Mouse (Mus musculus): ENCODE measurements around the gene Cdc42. TPM values are rescaled to one million over a fixed set of nuclear protein-coding genes. Genes with fewer than 3 reads are reported as not detected.
A peak's percentile ranks its signal among the peaks of the same experiment; 100 is the strongest.

Gene Cdc42
- total RNA-seq, 2 experiments from 2014 or later, result 352 to 369 TPM

DNA sequence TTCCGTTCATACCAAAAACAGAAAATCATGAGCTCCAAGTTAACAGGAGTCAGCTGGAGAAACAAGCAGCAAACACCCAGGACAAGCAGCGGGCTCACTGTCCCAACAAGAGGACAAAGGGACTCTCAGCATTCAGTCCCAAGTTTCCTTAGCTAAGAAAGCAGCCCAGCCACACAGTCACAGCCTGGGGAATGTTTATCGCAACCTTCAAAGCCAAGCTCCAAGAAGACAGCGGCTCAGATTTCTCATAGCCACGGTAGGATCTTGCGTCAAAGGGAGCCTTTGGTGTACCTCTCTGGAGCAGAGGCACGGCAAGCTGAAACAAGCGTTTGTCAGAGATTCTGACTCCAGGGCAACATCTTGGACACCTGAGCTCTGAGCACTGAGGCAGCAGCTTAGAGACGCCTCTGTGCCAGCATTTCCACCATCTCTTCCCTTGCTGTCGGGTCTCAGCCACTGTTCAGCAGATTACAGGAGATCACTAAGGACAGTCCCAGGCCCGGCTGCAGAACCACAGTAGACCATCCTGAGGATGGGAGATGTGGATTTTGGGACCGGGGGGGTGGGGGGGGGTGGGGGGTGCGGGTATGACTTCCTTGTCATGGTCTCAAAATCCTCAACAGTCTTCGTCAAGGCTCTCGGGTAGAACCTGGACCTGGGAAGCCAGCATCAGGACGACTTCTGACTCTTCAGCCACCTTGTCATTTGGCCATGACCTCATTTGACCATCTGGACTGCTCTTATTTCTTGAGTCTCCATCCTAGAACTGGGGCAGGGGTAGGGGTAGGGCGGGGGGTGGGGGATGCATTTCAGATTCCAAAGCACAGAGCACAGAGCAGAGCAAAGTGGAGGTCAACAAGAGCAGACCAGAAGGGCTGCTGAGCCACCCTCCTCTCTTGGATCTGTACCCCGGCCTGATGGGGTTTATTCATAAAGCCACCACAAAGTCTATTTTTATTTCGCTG lies 18.1 kb upstream of the Cdc42 start:
- no peak for DNase-seq (ENCODE audit: low spot score in 2 of 2)
- intact Hi-C loops (cut with DNase I), result no loop called here

DNA sequence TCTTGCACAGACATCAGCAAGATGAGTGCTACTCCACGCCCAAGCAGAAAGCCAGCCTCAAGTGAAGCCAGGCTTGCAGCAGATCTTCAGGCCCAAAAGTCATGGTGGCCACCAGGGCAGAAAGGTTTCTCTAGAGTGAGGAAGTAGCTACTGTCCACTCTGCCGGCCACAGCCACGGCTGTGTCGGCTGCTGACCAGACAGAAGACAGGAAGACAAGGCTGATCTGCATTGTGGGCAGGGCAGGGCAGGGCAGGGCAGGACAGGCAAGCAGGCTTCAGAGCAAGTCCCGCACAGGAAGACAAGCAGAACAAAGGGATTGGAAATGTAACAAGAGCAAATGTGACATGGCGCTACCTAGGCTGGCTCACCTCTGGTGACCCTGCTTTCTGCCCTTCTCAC lies 16.2 kb upstream of the Cdc42 start:
- intact Hi-C loops (cut with DNase I), result no loop called here
- DNase-seq (ENCODE audit: low spot score in 2 of 2), result no peak

DNA sequence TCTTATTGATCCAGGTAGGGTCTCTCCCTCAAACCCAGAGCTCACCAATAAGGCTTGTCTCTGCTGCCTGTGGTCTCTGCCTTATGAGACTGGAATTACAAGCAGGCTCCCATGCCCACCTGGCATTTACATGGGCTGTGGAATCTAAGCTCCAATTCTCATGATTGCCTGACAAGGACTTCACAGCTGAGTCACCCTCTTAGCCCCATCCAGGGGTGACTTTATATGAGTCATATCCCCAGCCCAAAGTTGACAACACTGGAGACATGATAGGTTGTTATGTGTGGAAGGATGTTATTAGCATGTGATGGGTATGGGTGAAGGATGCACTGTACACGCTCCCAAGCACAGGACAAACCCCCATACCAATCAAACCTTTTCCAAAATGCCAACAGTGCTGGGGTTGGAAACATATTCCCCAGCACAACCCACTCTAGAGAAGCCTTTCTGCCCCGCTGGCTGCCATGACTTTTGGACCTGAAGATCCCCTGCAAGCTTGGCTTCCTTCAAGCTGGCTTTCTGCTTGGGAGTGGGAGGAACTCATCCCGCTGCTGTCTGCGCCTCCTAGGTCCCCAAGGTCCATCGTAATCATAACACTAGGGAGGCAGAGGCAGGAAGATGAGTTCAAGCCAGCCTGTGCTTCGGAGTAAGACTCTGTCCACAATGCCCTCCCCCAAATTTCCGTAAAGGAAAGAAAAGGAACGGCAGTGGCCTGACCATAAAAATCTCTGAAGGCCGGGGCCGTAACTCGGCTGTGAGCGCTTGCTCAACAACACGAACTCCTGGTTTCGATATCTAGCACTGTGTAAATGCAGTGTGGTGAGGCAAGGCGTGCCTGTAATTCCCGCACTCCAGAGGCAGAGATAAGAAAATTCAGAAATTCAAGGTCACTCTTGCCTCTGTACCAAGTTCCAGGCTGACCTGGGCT lies 14.3 kb upstream of the Cdc42 start:
- intact Hi-C loops (cut with DNase I), result no loop called here
- no peak for DNase-seq (ENCODE audit: low spot score in 2 of 2)

DNA sequence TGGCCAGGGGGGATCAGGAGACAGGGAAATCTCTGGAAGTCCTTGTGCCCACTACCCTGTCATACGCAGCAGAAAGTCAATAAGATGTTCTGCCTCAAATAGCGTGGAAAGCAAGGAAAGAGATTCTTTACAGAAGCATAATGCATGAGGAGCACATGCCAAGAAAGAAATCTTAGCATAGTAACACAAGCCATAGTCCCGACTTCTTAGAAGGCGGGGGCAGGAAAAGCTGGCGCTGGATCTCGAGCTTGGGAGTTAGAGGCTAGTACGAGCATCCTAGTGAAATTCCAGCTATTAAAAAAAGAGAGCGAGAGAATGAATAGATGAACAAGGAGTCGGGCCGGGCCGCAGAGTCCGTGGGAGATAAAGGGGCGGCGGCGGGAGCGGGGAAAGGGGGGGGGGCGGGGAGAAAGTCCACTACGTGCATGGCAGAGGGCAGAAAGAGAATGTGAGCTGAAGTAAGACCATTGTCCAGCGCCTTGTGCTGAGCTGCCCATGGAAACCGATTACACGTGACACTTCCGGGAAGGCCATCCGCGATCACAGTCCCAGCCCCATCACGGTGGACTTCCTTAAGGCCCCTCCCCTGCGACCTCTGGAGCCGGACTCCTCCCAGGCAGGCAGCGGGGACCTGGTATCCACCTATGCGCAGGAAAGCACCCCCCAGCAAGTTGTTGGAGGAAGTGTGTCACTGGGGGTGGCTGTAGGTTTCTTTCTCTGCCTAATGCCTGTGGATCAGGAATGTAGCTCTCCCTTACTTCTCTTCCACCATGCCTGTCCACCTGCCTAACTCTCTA lies 12.6 kb upstream of the Cdc42 start:
- DNase-seq (ENCODE audit: low spot score in 2 of 2), result peak; percentile 43 to 84
- intact Hi-C loops (cut with DNase I), result no loop called here

DNA sequence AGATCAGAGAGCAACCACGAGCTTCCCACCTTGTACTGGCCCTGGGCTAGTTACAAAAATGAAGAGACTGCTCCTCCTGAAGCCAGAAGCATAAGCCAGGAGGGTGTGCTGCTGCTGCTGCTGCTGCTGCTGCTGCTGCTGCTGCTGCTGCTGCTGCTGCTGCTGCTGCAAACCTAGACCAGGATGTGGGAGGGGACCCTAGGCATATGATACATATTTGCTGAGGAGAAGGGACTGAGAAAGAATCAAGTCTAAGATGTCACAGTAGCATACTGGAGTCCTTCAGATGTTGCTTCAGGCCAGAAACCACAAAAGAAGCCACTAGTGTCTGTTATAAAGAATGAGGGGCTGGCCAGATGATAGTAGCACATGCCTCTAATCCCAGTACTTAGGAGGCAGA lies 10.7 kb upstream of the Cdc42 start:
- no peak for DNase-seq (ENCODE audit: low spot score in 2 of 2)
- intact Hi-C loops (cut with DNase I), result no loop called here

DNA sequence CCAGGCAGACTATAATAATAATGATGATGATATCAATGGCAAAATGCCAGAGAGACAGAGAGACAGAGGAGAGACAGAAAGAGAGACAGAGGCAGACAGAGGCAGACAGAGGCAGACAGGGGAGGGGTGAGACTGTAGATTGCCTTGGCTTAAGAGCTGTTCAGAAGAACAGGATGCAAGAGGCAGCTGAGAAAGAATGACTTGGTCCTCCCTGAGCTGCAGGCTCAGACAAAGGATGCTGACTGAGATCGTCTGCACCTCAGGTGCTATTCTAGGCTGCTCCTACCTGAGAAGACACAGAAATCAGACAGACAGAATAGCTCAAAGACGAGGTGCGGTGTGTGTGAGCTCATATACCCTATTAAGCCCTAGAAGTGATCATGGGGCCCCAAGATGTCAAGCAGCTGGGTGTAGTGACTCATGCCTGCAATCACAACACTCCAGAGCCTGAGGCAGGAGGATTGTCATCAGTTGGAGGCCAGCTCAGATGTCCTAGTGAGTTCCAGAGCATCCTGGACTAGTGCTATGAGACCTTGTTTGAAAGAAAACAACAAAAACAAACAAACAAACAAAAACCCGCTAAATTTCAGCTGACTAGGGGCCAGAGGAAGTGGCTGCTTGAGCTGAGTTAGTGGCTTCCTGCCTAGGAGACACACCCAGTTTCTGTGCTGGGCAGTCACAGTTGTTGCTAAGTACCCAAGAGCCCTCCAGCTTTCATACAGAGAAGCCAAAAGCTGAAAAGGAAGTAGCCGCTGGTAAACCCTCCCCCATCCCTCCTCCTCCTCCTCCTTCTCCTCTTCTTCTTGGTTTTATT lies 10.0 kb upstream of the Cdc42 start:
- intact Hi-C loops (cut with DNase I), result no loop called here
- peak in 1 of 2 experiments; percentile 47 for DNase-seq (ENCODE audit: low spot score in 2 of 2)

- intact Hi-C loops (cut with DNase I), result no loop called here
- no peak for DNase-seq (ENCODE audit: low spot score in 2 of 2)
These were observed 8.6 kb upstream of the Cdc42 start for GRCm38 (mm10) chr4:137366097-137366496.

DNA sequence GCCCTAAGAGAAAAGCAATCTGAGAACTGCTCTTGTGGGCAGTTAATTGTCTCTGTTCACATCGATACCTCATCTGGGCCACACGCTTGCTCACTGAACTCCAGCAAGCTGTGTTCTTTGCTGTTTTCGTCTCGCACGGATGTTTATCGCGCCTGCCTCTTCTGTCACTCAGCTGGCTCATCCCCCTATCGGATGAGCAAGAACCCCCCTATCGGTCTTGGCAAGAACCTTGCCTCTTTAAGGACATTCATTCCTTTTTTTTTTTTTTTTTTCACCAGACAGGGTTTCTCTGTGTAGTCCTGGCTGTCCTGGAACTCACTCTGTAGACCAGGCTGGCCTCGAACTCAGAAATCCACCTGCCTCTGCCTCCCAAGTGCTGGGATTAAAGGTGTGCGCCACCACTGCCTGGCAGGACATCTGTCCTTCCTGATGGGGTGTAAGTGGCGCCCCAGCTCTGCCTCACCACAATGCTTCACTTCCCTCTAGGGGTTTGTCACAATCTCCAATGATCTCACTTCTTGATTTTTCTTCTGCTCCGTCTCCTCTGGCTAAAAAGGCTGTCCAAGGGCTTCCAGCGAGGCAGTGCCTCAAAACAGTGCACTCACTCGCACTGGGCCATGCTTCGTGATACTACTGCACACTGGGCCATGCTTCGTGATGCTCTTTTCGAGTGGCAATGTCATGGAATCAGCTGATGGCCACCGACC lies 8.0 kb upstream of the Cdc42 start:
- no peak for DNase-seq (ENCODE audit: low spot score in 2 of 2)
- intact Hi-C loops (cut with DNase I), result no loop called here

DNA sequence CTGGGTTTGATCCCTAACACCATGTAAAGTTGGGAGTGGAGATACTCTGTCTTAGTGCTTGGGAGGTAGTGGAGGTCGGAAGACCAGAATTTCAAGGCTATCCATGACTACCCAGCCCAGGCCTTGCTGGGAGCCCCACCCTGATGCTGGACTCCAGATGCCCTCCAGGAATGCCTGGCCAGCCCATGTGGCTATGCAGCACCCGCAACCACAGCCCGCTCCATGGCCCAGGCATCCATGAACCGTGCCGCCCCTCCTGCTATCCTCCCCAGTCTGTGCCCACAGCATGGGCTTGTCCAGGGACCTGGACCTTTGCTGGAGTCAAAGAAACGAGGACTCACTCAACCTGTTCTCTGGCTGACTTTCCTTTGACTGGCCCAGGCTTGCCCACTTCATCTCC lies 7.3 kb upstream of the Cdc42 start:
- intact Hi-C loops (cut with DNase I), result no loop called here
- no peak for DNase-seq (ENCODE audit: low spot score in 2 of 2)

DNA sequence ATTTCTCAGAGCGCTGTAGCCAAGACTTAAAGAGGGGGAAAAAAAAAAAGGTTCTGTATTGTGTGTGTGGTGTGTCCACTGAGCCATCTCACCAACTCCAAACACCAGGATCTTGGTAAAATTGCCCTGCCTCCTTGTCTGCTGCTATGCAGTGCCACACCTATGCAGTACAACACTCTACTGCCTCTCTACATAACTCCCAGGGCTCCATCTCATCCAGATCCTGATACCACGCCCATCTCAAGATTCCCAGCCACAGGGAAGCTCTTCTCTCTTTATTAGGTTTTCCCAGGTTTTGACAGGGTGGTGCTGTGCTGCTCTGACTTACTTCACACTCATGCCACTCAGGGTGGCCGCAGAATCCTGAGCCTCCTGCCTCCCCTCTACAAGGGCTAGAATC lies 3.5 kb upstream of the Cdc42 start:
- intact Hi-C loops (cut with DNase I), result no loop called here
- DNase-seq (ENCODE audit: low spot score in 2 of 2), result no peak

DNA sequence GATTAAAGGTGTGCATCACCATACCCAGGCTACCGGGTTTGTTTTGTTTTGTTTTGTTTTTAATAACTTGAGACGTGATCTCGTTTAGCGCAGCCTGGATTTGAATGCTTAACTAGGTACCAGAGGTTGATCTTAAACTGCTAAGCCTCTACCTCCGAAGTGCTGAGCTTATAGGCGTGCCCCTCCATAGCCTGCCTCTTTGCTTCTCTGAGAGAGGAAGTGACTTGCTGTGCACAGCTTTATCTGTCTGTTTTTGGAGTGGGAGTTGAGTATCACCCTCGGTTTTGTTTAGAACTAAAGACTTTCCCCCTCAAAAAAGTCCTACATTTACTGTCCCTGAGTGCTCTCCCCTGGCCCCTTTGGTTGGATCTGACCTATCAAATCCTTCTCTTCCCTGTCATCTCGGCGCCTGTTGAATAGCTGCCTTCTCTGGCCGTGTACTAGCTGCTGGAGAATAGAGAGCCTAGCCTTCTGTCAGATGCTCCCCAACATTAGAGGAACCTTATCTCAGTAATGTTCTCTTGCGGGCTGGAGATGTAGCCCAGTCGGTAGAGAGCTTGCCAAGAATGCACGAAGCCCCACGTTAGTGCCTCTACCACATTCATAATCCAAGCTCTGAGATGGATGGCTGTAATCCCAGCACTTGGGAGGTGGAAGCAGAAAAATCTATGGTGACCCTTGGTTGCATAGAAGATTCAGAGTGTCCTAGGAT lies 927 bp upstream of the Cdc42 start:
- intact Hi-C loops (cut with DNase I), result loop anchor here (5.0 kb wide), 1 partner anchor 234 kb away; the partner anchor contains the start of gene Usp48
- DNase-seq (ENCODE audit: low spot score in 2 of 2), result no peak

GRCm38 (mm10) chr4:137356674-137357510 lies 628 bp downstream of the Cdc42 start:
- intact Hi-C loops (cut with DNase I), result loop anchor here (5.0 kb wide), 1 partner anchor 235 kb away; the partner anchor contains the start of gene Usp48
- peak; percentile 38 to 61 for DNase-seq (ENCODE audit: low spot score in 2 of 2)

- no peak for DNase-seq (ENCODE audit: low spot score in 2 of 2)
- intact Hi-C loops (cut with DNase I), result no loop called here
These were observed 6.9 kb downstream of the Cdc42 start for GRCm38 (mm10) chr4:137350627-137351026.

DNA sequence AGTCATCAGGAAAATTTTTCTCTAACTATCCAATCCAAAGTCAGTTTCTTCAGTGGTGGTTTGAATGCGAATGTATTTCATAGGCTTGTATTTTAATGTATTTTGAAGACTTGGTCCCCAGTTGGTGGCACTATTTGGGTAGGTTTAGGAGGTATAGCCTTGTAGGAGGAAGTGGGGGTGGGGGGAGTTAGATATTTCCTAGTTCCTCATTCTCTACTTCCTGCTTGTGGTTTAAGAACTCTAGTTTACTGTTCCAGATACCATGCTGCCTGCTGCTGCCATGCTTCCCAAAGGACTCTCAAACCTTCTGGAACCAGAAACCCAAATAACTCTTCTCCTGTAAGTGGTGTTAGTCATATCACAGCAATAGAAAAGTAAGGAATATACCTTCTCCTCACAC lies 11.7 kb downstream of the Cdc42 start:
- DNase-seq (ENCODE audit: low spot score in 2 of 2), result no peak
- intact Hi-C loops (cut with DNase I), result loop anchor here (5.0 kb wide), 1 partner anchor 42 kb away; no protein-coding TSS in a partner anchor

- intact Hi-C loops (cut with DNase I), result loop anchor here (5.0 kb wide), 1 partner anchor 42 kb away; no protein-coding TSS in a partner anchor
- DNase-seq (ENCODE audit: low spot score in 2 of 2), result no peak
These were observed 12.4 kb downstream of the Cdc42 start for GRCm38 (mm10) chr4:137345112-137345511.

- intact Hi-C loops (cut with DNase I), result no loop called here
- DNase-seq (ENCODE audit: low spot score in 2 of 2), result no peak
These were observed 14.7 kb downstream of the Cdc42 start for GRCm38 (mm10) chr4:137342816-137343215.

All from left cerebral cortex, postnatal 25 days (tissue).